Mouse (Mus musculus): ENCODE measurements around the gene Mapk8ip2. TPM values are rescaled to one million over a fixed set of nuclear protein-coding genes. Genes with fewer than 3 reads are reported as not detected.

Mapk8ip2 gene
- 54.9 and 58.7 TPM in 2 replicates for polyA plus RNA-seq (2016; fragmentation: Nextera tagmentation; extraction: Ambion mirVana)

DNA sequence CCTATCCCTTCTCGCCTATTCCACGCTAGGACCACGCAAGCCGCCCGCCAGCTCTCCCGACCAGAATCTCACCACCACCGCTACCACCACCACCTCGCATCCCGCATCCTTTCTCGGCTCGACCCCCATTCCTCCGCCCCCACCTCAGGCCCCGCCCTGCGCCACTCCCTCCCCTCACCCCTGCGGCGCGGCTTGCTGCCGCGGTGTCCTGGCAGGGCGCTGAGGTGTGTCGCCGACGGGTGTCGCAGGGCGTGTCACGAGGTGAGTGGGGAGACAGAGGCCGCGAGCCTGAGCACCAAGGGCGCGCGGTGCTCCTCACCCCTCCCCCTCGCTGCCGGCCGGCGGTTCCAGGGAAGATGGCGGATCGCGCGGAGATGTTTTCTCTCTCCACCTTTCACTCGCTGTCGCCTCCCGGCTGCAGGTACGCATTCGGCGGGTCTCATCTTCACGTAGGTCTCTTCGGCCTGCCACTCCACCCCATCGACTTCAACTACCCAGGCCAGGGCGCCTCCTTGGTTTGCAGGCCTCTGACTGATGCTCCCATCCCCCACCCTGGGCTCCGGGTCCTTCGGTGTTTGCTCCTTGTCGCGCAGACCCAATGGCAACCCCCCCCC is at the start of gene Mapk8ip2:
TSS of gene Mapk8ip2 (plus strand) at position 49 of the 614 bp plus-strand sequence.
- H3K36me3 ChIP-seq: peaks cover 27% of the 10 kb centered on the region
- peak within 1 kb of the TSS; percentile 90 for H3K4me2 ChIP-seq (replicated peaks)
- peak within 1 kb of the TSS; percentile 54 for H3K27ac ChIP-seq (replicated peaks)
- no peaks in the 10 kb centered on the region for H3K9me3 ChIP-seq
- ATAC-seq (ENCODE audit: low FRiP score, low read depth): peak; percentile 78
- H3K4me1 ChIP-seq: peaks cover 23% of the 10 kb centered on the region
- under 1% methylated on average over 53 of the region's 53 CpGs for WGBS
- H3K9ac ChIP-seq (replicated peaks): peak within 1 kb of the TSS; percentile 73
- H3K27me3 ChIP-seq: peaks cover 27% of the 10 kb centered on the region
- H3K4me3 ChIP-seq: peak within 1 kb of the TSS; percentile 64

DNA sequence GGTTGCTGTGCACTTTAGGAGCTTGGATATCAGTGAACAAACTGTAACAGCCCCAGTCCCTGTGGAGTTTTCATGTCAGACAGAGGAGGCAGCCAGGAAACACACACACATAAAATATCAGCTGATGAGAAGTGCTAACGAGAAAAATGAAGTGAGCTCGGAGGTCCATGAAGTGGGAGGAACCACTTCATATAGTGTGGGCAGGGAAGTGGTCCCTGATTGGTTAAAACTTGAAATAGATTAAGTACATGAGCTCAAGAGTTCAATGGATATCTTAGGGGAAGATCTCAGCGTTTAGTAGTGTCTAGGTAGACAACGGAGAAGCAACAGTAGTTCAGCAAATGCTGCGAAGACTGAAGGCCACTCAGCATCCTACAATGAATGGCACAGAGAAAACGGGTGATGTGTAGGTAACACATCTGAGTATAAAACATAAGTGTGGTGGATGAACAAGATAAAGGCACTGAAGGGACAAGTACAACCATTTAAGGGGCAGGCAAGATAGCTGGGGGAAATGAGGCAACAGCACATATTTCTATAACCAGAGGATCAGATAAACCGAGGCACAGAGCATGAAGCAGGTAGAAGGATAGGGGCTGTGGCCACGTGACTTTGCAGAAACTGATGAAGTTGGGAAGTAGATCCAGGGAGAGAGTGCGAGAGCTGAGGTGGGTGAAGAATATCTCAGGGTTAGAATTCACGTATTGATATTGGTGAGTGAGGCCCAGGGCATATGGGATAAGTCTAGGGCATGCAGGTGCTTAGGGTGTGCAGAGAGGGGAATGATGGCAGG is 48.7 kb upstream of the Mapk8ip2 start:
- WGBS: 87% methylated on average over 10 of the region's 10 CpGs
- Histone ChIP-seq H3K4me2 (replicated peaks) (no peak overlapping the region), H3K27ac (replicated peaks) (no peak overlapping the region), H3K36me3 (no peaks in the 10 kb centered on the region), H3K27me3 (no peaks in the 10 kb centered on the region), H3K9me3 (peaks cover 10% of the 10 kb centered on the region), H3K9ac (replicated peaks) (no peak overlapping the region), H3K4me1 (no peaks in the 10 kb centered on the region), H3K4me3 (no peak overlapping the region)
- ATAC-seq (ENCODE audit: low FRiP score, low read depth): no peak

DNA sequence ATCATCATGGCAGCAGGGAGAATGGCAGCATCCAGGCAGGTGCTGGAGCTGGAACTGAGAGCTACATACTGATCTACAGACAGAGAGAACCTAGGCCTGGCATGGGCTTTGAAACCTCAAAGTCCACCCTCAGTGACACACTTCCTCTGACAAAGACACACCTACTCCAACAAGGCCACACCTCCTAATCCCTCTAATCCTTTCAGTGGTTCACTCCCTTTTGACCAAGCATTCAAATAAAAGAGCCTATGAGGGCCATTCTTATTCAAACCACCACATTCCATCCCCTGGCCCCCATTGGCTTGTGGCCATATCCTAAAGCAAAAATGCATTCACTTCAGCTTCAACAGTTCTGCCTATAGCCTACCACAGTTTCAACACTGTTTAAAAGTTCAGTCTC is 47.0 kb upstream of the Mapk8ip2 start:
- H3K4me1 ChIP-seq: no peaks in the 10 kb centered on the region
- no peak overlapping the region for H3K4me2 ChIP-seq (replicated peaks)
- no peak overlapping the region for H3K9ac ChIP-seq (replicated peaks)
- H3K4me3 ChIP-seq: no peak overlapping the region
- H3K27ac ChIP-seq (replicated peaks): no peak overlapping the region
- H3K27me3 ChIP-seq: no peaks in the 10 kb centered on the region
- ATAC-seq (ENCODE audit: low FRiP score, low read depth): no peak
- no peaks in the 10 kb centered on the region for H3K36me3 ChIP-seq
- peaks cover 10% of the 10 kb centered on the region for H3K9me3 ChIP-seq

DNA sequence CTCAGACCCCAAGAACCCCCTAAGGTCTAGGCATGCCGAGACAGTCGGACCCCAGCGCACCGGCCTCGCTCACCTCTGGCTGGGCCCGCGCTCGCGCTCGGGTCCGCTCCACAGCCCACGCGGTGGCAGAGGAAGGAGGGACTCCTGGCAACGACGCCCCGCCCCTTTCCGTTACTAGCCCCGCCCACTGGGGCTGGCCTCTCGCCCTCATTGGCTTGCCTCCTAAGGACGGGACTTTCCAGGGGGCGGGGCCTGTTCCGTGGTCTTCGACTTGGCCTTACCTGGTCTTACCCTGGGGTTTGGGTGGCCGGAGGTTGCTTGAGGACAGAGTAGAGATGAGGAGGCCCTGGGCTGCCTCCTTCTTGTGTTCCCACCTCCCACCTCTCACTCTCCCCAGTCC is 43.6 kb upstream of the Mapk8ip2 start, which contains the start of gene Syce3:
TSS of gene Syce3 (minus strand) at position 386 of the 400 bp plus-strand sequence.
- peaks cover 10% of the 10 kb centered on the region for H3K9me3 ChIP-seq
- no peak within 1 kb of the TSS for H3K4me3 ChIP-seq
- H3K27ac ChIP-seq (replicated peaks): no peak within 1 kb of the TSS
- ATAC-seq (ENCODE audit: low FRiP score, low read depth): no peak
- H3K27me3 ChIP-seq: no peaks in the 10 kb centered on the region
- WGBS: 84% methylated on average over 24 of the region's 24 CpGs
- no peaks in the 10 kb centered on the region for H3K36me3 ChIP-seq
- no peak within 1 kb of the TSS for H3K9ac ChIP-seq (replicated peaks)
- no peaks in the 10 kb centered on the region for H3K4me1 ChIP-seq
- H3K4me2 ChIP-seq (replicated peaks): no peak within 1 kb of the TSS

DNA sequence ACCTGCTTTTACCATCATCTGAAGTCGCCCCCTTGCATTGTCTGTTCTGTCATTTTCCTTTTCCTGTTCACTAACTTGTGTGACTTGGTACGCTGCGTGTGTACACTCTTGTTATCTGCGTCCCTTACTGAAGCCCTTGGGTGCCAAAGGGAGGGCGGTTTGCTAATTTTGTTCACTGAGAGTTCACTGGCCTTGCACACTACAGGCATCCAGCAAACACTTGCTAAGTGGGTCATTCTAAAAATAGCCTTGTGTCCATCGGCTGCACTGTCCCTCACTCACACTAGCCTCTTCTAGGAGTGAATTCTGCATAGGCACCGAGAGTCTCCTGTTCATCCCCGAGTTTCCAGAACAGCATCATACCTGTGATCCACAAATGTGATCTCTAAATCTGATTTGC is 38.4 kb upstream of the Mapk8ip2 start:
- Histone ChIP-seq H3K36me3 (peaks cover 28% of the 10 kb centered on the region), H3K4me1 (no peaks in the 10 kb centered on the region), H3K4me3 (no peak overlapping the region), H3K27me3 (no peaks in the 10 kb centered on the region), H3K4me2 (replicated peaks) (no peak overlapping the region), H3K27ac (replicated peaks) (no peak overlapping the region), H3K9ac (replicated peaks) (no peak overlapping the region), H3K9me3 (no peaks in the 10 kb centered on the region)
- ATAC-seq (ENCODE audit: low FRiP score, low read depth): no peak
- 91% methylated on average over 8 of the region's 8 CpGs for WGBS

DNA sequence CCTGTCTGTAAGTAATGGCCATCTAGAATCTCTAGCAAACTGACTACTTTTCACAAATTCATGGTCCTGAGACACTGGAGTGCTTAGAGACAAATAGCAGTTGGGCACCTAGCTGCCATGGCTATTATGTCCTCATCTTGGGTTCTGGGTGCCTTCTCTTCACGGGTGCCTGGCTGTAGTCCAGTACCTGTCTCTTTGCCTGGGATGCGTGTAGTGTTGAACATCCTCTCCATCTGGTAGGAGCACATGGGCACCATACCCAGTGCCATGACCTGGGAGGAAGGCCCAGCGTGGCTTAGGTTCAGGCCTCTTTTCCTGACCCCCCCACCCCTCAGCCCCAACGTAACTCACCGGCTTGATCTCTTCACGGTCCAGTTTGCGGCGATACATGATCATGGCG is 31.8 kb upstream of the Mapk8ip2 start:
- no peak overlapping the region for H3K4me2 ChIP-seq (replicated peaks)
- WGBS: 96% methylated on average over 9 of the region's 9 CpGs
- no peak overlapping the region for H3K27ac ChIP-seq (replicated peaks)
- H3K9me3 ChIP-seq: no peaks in the 10 kb centered on the region
- H3K4me1 ChIP-seq: no peaks in the 10 kb centered on the region; the same call in 1 of the 2 replicates
- H3K27me3 ChIP-seq: 0 out of 2 replicates have a peak, but pooled peaks cover 10% of the 10 kb centered on the region
- peaks cover 47% of the 10 kb centered on the region for H3K36me3 ChIP-seq
- no peak overlapping the region for H3K4me3 ChIP-seq
- no peak overlapping the region for H3K9ac ChIP-seq (replicated peaks)
- no peak for ATAC-seq (ENCODE audit: low FRiP score, low read depth)

DNA sequence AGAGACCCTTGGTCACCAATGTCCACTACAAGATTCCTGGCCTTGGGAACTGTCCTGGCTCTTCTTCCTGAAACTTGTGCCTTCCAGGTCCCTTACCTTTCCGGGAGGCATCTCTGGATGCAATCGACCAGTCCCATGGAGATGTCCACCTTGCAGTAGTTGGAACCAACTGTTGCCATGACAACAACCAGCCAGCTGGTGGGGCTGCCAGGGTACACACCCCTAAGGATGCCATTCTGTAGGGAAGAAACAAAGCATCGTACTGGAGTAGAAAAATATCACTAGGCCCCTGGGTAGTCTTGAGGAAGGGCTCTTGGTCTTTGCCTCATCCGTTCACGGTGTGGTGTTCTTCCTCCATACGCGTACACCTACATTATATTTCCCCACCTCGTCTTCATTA is 29.1 kb upstream of the Mapk8ip2 start:
- Histone ChIP-seq H3K9me3 (no peaks in the 10 kb centered on the region), H3K27me3 (0 out of 2 replicates have a peak, but pooled peaks cover 10% of the 10 kb centered on the region), H3K27ac (replicated peaks) (no peak overlapping the region), H3K9ac (replicated peaks) (no peak overlapping the region), H3K4me1 (peaks cover 9% of the 10 kb centered on the region), H3K4me2 (replicated peaks) (no peak overlapping the region), H3K36me3 (peaks cover 37% of the 10 kb centered on the region), H3K4me3 (no peak overlapping the region)
- 90% methylated on average over 8 of the region's 8 CpGs for WGBS
- no peak for ATAC-seq (ENCODE audit: low FRiP score, low read depth)

DNA sequence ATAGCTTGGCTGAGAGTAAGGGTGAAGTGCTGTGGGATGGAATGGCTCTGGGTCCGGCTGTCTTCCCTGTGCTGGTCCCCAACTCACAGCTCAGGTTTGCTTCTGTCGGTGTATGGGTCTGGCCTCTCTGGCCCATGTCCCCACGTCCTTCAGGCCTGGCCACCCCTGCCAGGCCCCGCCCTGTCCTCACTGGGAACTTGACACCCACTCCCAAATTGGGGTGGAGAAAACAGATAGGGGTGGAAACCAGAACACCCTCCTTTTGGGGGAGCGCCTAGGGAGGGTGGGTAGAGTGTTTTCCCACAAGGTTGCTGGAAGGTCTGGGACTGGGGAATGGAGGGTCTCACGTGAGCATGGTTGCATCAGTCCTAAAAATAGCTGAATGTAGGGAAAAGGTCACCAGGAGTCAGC is 28.0 kb upstream of the Mapk8ip2 start, which contains the start of gene Cpt1b:
TSS of gene Cpt1b (minus strand) at position 153 of the 411 bp plus-strand sequence.
- no peak within 1 kb of the TSS for H3K4me3 ChIP-seq
- no peak for ATAC-seq (ENCODE audit: low FRiP score, low read depth)
- H3K4me1 ChIP-seq: peaks cover 9% of the 10 kb centered on the region
- peak within 1 kb of the TSS; percentile 41; the same call in 1 of the 2 replicates for H3K9ac ChIP-seq (replicated peaks)
- no peaks in the 10 kb centered on the region for H3K9me3 ChIP-seq
- H3K36me3 ChIP-seq: peaks cover 27% of the 10 kb centered on the region
- 27% methylated on average over 6 of the region's 6 CpGs for WGBS
- H3K27me3 ChIP-seq: 0 out of 2 replicates have a peak, but pooled peaks cover 10% of the 10 kb centered on the region
- H3K4me2 ChIP-seq (replicated peaks): no peak within 1 kb of the TSS
- H3K27ac ChIP-seq (replicated peaks): no peak within 1 kb of the TSS

DNA sequence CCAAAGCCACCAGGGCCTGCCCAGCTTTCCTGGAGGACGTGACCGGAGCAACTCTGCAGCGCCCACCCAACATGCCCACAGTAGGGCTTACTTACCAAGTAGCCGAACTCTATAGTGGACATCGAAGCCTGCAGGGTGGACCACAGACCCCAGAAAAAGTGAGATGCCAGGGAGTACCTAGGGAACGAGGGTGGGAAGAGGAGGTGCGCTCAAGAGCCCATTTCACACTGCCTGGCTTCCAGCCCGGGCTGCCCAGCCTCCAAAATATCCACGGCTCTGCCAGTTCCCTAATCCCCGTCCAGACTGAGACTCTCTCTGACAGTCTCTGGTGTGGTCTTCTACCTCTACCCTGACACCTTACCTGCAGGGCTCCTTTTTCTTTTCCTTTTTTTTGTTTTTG is 27.0 kb upstream of the Mapk8ip2 start:
- Histone ChIP-seq H3K4me1 (peaks cover 9% of the 10 kb centered on the region), H3K9me3 (no peaks in the 10 kb centered on the region), H3K9ac (replicated peaks) (no peak overlapping the region), H3K27me3 (0 out of 2 replicates have a peak, but pooled peaks cover 10% of the 10 kb centered on the region), H3K4me3 (no peak overlapping the region), H3K4me2 (replicated peaks) (no peak overlapping the region), H3K36me3 (peaks cover 27% of the 10 kb centered on the region), H3K27ac (replicated peaks) (no peak overlapping the region)
- WGBS: 92% methylated on average over 10 of the region's 10 CpGs
- ATAC-seq (ENCODE audit: low FRiP score, low read depth): no peak

DNA sequence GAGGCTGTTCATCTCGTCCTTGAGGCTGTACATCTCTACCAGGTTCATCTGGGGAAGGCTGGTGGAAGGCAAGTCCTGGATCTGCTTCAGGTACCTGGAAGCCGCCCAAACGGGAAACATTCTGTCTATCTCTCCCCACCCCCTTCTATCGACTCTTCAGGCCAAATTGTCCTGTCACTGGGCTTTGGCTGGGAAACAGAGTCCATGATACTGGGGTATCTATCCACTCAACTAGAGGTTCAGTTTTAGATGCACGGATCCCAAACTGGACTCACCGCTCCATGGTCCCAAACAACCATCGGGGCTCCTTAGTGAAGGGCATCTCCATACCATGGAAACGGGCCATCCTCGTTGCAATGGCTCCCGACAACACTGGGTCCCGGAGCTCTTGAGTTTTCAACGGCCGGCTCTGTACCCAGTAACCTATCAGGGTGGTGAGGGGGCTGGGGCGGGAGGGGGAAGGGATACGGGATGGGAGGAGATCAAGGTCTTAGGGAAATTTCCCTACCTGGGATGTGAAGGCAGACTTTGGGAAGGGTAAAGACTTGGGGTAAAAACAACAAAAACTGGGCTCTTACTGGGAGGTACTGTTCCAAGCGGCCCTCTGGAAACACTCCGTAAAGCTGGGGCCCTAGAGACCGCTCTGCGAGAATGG is 25.4 kb upstream of the Mapk8ip2 start:
- Histone ChIP-seq H3K4me1 (peaks cover 9% of the 10 kb centered on the region), H3K27ac (replicated peaks) (no peak overlapping the region), H3K9ac (replicated peaks) (peak overlapping the region; percentile 80; the same call in 1 of the 2 replicates), H3K4me2 (replicated peaks) (peak overlapping the region; percentile 79), H3K9me3 (no peaks in the 10 kb centered on the region), H3K27me3 (0 out of 2 replicates have a peak, but pooled peaks cover 10% of the 10 kb centered on the region), H3K4me3 (peak overlapping the region; percentile 67), H3K36me3 (peaks cover 27% of the 10 kb centered on the region)
- 85% methylated on average over 19 of the region's 19 CpGs for WGBS
- ATAC-seq (ENCODE audit: low FRiP score, low read depth): no peak

DNA sequence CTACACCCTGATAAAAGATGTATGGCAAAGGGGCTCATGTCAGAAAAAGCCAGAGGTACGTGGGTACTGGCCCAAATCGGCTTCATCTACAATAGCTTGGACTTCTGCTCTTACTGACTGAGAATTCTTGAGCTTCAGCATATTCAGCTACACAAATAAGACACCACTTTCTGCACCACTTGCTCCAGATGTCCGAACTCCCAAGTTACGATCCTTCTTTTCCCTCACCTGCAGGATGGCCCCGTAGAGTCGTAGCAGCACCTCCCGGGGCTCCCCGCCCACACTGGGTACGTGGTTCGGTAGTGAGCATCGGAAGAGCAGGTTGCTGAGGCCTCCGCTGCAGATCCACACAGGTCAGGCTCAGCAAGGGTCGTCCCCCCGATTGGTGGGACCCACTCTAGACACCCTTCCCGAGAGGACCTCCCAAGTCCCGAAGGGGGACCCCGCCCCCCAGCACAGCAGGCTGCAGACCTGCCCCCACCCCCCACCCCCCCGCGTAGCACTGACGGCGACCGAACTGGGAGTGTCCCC is 24.8 kb upstream of the Mapk8ip2 start:
- peak; percentile 66 for ATAC-seq (ENCODE audit: low FRiP score, low read depth)
- Histone ChIP-seq H3K36me3 (peaks cover 27% of the 10 kb centered on the region), H3K4me2 (replicated peaks) (peak overlapping the region; percentile 79), H3K4me3 (peak overlapping the region; percentile 67), H3K27me3 (0 out of 2 replicates have a peak, but pooled peaks cover 10% of the 10 kb centered on the region), H3K9me3 (no peaks in the 10 kb centered on the region), H3K27ac (replicated peaks) (peak overlapping the region; percentile 94), H3K9ac (replicated peaks) (peak overlapping the region; percentile 80), H3K4me1 (peaks cover 9% of the 10 kb centered on the region)
- WGBS: 5% methylated on average over 21 of the region's 22 CpGs
